Mouse (Mus musculus): ENCODE data around the gene Tbc1d15. TPM values are rescaled to one million over a fixed set of nuclear protein-coding genes. Genes with fewer than 3 reads are reported as not detected.

Gene Tbc1d15
- polyA plus RNA-seq, 1 experiment from 2014 or later, result 30.8 TPM

Other genes with a start within 250 kb of the Tbc1d15 start
- not detected in 2 replicates for gene Tph2, start 66.4 kb downstream of the Tbc1d15 start, polyA plus RNA-seq (2015; fragmentation: Nextera tagmentation; extraction: Ambion mirVana)
- 4.6 and 5.0 TPM in 2 replicates for gene Rab21, start 64.1 kb upstream of the Tbc1d15 start, polyA plus RNA-seq (2015; fragmentation: Nextera tagmentation; extraction: Ambion mirVana)
- gene Tmem19, start 111.0 kb upstream of the Tbc1d15 start, polyA plus RNA-seq (2015; fragmentation: Nextera tagmentation; extraction: Ambion mirVana), result 20.3 and 20.5 TPM in 2 replicates
- 13.5 and 15.2 TPM in 2 replicates for gene Thap2, start 133.0 kb upstream of the Tbc1d15 start, polyA plus RNA-seq (2015; fragmentation: Nextera tagmentation; extraction: Ambion mirVana)
- 10.8 and 12.3 TPM in 2 replicates for gene Zfc3h1, start 133.5 kb upstream of the Tbc1d15 start, polyA plus RNA-seq (2015; fragmentation: Nextera tagmentation; extraction: Ambion mirVana)

Measured in heart, embryonic 13.5 days (tissue).